Mouse (Mus musculus): Measurements from ENCODE around the gene Fuca1. TPM values are rescaled to one million over a fixed set of nuclear protein-coding genes. Genes with fewer than 3 reads are reported as not detected.

The Fuca1 gene
- polyA plus RNA-seq, 1 experiment from 2014 or later = 63.5 TPM

GRCm38 (mm10) chr4:135949911-135950310 is 29.4 kb downstream of the Fuca1 start:
- DNase-seq (ENCODE audit: low spot score) = no peak

GRCm38 (mm10) chr4:135950365-135950764 is 29.8 kb downstream of the Fuca1 start:
- no peak for DNase-seq (ENCODE audit: low spot score)

GRCm38 (mm10) chr4:135951505-135951904 is 31.0 kb downstream of the Fuca1 start:
- no peak for DNase-seq (ENCODE audit: low spot score)

DNA sequence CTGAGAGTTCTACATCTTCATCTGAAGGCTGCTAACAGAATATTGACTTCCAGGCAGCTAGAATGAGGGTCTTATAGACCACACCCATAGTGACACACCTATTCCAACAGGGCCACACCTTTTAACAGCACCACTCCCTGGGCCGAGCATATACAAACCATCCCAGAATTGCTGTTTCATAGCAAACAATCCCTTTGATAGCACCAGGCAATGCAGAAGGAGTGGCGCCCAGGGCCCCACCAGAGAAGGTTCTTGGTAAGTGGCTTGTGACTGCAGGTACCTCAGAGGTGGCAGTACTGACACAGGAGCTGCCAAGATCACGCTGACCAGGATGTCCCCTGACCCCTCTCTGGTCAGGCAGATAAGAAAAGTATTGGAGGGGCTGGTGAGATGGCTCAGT is 32.6 kb downstream of the Fuca1 start:
- no peak for DNase-seq (ENCODE audit: low spot score)

DNA sequence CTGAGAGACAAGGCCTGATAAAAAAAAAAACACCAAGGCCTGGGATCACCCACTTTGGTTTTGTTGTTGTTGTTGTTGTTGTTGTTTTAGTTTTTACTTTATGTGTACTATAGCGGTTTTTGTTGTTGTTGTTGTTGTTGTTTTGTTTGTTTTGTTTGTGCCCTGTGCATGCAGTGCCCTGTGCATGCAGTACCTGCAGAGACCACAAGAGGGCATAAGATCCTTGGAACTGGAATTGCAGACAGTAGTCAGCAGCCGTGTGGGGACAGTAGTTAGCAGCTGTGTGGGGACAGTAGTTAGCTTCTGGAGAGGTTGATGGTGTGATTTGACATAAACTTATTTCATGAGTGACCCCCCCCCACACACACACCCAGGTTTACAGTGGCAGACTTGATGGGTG is 33.7 kb downstream of the Fuca1 start:
- DNase-seq (ENCODE audit: low spot score) = peak; percentile 81

DNA sequence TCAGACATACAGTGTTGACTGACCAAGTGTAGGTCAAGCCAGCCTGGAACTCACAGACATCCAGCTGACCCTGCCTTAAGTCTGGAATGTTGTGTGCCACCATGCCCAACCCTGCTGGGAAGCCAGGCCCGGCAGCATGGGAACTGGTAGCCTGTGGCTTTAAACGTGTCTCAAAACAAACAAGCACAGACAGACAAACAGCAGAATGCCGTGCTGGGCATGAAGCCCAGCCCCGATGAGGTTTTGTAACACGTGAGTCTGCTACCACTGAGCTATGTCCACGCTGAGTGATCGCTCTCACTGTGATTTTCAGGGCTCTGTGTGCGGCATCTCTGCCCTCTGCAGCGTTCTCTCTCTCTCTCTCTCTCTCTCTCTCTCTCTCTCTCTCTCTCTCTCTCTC is 35.4 kb downstream of the Fuca1 start:
- no peak for DNase-seq (ENCODE audit: low spot score)

DNA sequence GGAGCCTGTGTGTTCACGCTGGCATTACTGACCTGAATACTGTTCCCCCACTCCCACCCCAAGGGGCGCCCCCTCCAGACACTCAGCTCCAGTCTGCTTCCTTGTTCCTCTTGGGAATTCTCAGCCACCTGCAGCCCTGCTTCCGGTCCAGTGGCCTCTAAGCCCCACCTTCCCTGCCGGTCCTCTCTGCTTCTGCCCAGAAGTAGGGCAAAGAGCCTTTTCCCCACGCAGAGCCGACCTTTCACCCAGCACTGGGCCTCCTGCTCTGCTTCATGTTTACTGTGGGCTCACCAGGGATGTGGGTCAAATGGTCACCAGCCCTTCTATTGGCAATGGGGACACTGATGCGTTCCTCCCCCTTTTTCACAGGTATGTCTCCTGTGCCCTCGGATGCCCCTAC is 37.8 kb downstream of the Fuca1 start:
- no peak for DNase-seq (ENCODE audit: low spot score)

GRCm38 (mm10) chr4:135960717-135961116 is 40.2 kb downstream of the Fuca1 start:
- peak; percentile 85 for DNase-seq (ENCODE audit: low spot score)

GRCm38 (mm10) chr4:135961709-135962108 is 41.2 kb downstream of the Fuca1 start:
- no peak for DNase-seq (ENCODE audit: low spot score)

DNA sequence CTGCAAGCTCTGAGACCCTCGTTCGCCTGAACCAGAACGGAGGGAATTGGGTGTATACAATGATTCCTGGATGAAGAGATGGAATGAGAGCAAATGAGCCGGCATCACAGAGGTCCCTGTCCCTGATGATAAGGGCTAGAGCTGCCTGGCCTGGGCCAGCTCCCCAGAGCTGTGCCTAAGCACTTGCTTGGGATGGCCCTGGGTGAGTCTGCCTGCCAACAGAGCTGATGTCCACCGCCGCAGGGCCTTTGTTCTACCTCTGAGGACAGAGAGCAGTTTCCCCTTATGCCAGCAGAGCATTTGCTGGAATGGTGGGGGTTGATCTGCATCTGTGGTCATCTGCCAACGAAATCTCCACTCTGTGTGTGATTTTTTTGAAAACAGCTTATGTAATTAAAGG is 41.7 kb downstream of the Fuca1 start:
- DNase-seq (ENCODE audit: low spot score) = no peak

- DNase-seq (ENCODE audit: low spot score) = no peak
Observed at GRCm38 (mm10) chr4:135962946-135963345, 42.4 kb downstream of the Fuca1 start.

GRCm38 (mm10) chr4:135963457-135964193 is 43.1 kb downstream of the Fuca1 start, which contains the start of gene Gale:
Gale (plus strand) TSS chr4:135963727.
- peak; percentile 98 for DNase-seq (ENCODE audit: low spot score)

DNA sequence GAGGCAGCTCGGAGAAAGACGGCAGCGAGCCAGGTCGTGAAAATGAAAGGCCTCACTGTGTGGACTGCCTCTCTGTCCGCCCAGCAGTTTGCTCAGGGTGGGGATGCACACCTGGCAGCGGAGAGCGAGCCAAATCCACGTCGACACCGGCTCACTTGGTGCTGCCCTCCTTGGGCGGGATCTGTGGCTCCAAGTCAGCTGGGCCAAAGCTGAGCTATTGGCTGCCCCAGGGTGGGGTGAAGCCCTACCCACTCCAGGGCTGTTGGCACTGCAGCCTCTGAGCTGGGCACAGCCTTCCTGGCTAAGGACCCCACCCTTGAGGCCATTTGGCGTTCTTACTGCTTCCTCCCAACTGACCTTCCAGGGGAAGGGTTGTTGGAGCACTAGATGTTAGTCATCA is 43.9 kb downstream of the Fuca1 start:
- DNase-seq (ENCODE audit: low spot score) = peak; percentile 32

- DNase-seq (ENCODE audit: low spot score) = no peak
Observed at GRCm38 (mm10) chr4:135965113-135965512, 44.6 kb downstream of the Fuca1 start.

DNA sequence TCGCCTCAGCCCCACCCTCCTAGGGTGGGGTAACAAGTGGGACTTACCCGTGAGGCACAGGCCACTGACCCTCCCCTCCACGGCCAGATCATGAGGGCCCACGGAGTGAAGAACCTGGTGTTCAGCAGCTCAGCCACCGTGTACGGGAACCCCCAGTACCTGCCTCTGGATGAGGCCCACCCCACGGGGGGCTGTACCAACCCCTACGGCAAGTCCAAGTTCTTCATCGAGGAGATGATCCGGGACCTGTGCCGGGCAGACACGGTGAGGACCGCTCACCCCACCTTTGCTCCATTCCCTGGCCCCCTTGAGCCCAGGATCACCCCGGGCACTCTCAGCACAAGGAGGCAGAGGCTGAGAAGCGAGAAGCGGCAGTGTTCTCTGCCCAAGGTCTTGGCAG is 45.7 kb downstream of the Fuca1 start:
- no peak for DNase-seq (ENCODE audit: low spot score)

DNA sequence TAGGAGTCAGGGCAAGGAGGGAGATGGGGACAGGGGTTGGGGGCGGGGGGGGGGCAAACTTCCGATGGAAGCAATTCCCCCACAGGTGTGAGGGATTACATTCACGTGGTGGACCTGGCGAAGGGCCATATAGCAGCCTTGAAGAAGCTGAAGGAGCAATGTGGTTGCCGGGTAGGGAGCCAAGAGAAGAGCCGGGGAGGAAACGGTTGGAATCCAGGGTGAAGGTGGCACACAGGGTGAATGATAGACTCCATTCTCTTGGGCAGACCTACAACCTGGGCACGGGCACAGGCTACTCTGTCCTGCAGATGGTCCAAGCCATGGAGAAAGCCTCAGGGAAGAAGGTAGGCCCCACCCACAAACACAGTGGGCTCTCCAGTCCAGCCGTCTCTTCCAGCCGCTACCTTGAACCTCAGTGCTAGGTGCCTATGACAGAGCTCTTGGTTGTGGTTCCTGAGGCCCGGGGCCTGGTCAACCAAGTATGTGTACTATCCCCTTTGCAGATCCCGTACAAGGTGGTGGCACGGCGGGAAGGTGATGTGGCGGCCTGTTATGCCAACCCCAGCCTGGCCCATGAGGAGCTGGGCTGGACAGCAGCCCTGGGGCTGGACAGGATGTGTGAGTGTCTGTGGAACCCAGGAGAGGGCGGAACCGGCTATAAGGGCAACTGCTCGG is 46.7 kb downstream of the Fuca1 start:
- DNase-seq (ENCODE audit: low spot score) = no peak

- DNase-seq (ENCODE audit: low spot score) = no peak
Observed at GRCm38 (mm10) chr4:135968271-135968869, 47.8 kb downstream of the Fuca1 start.

GRCm38 (mm10) chr4:135969070-135969750 is 48.7 kb downstream of the Fuca1 start:
- DNase-seq (ENCODE audit: low spot score) = no peak

DNA sequence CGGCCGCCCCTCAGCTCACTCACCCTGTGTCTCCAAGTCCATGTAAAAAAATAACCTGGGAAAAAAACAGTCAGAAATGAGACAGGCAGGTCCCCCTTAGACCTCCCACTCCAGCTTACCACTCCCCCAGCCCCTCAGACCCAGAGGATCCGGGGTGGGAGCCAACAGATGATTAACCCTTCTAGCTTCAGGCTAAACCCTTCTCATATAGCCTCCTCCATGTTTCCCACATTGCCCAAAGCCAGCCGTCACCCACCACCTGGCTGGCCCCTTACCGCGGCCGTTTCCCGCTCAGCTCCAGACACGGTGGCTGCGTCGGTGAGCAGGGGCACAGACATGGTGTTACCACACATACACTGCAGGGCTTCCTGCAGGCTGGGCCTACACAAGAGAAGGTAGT is 50.0 kb downstream of the Fuca1 start:
- DNase-seq (ENCODE audit: low spot score) = no peak

DNA sequence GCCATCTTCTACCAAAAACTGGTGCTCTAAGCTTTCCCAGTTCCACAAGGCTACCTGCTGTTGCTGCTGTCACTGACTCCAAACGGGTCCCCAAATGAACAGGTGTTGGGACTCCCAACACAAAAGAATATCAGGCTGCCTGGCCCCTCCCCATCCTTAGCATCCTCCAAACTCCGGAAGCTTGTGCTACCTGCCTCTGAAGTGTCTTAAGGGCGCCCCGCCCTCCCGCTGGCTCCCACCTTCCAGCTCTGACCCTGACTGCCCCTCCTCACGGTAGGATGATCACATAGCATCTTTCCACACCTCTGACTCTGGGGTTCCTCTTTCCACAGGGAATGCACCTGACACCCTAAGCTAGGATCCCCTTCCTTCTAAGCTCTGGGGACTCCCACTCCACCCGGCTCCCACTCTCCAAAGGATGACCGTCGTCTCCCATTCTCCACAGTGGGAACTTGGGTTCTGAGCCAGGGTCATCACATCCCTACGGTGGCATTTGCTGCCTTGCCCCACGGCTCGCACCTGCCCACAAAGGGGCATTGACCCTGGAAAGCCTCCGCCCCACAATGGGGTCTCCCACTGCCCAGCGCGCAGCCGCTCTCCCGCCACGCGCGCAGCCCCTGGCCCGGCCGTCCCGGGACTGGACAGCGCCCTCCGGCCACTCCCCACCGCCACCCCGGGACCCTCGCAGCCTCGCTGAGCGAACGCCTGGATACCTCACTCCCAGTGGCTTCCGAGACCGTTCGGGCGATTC is 51.4 kb downstream of the Fuca1 start:
- peak; percentile 57 for DNase-seq (ENCODE audit: low spot score)

DNA sequence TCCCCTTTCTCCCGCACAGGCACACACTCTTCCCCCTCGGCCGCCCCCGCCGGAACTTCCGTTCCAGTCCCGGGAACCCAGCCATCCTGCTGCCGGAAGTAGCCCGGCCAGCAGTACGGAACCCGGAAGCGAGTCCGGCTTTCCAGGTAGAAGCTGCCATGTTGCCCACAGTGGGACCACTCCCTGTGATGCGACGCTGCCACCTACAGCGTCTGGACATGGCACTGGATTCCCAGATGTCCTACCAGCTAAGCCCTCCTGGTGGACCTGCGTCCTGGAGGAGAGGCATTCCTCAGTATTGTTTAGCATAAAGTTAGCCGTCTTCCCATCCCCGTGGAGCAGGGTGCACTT is 52.0 kb downstream of the Fuca1 start, which contains the start of gene Lypla2:
Gene Lypla2, minus strand, starts transcription at position 71 of the 351 bp plus-strand sequence.
- peak; percentile 69 for DNase-seq (ENCODE audit: low spot score)
